Mouse (Mus musculus): ENCODE measurements around the gene Cyp4f17.
"Not testable (repeated sequence)": the region's sequence is repeated elsewhere in the genome, so short reads cannot be mapped to it uniquely, and the experiment has no call there.

Cyp4f17 gene

DNA sequence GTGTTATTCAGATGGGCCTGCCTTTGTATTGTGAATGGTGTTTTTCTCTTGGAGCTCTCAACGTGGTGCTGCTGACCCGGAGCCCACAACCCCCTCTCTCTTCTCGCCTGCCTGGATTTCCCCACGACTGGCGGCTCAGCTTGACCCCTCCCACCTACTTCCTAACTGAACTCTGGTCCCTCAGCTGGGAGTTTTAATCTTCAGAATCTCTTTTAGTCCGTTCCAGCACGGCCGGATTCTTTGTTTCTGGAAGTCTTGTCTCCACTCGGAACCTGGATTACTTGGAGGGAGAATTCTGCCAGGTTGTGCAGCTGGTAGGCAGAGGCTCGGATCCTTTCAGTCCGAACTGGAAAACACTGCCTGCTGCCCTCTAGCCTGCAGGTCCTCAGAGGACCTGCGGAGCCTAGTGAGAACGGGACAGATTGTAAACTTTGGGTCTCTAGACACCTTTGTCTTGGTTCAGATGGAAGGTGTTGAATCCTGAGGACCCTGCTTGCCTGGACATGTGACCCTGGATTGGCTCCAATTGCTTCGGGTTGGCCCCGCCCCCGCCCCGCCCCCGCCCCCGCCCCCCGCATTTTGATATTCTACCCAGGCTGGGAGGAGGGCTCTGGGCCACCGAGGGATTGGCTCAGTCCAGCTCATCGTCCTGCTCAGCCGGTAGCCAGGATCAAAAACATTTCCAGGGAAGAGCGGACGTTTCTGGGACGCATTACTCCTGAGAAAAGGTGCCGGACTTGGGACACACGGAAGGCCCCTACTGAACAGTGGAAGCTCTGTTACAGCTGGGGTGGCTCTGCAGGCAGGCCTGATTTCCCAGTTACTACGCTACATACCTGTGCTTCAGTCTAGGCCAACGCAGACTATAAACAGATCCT is at the start of gene Cyp4f17:
TSS of gene Cyp4f17 (plus strand) at position 200 of the 878 bp plus-strand sequence.
- no peak for DNase-seq (ENCODE audit: extremely low read depth, low read depth, low spot score)

DNA sequence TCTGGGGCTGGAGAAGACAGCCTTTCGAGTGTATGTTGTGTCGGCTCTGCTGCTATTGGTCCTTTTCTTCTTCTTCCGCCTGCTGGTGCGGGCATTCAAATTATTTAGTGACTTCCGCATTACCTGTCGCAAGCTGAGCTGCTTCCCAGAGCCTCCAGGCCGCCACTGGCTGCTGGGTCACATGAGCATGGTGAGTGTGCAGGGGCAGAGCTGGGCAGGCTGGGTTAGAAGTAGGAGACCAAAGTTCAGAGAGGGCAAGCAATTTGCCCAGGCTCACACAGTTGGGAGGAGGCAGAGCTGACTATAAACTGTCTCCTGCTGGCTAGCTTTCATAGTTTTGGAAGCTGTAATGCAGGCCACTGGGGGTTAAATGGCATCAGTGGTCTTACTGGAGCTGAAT is 37.4 kb upstream of the Cyp4f17 start:
- DNase-seq (ENCODE audit: extremely low read depth, low read depth, low spot score): no peak

DNA sequence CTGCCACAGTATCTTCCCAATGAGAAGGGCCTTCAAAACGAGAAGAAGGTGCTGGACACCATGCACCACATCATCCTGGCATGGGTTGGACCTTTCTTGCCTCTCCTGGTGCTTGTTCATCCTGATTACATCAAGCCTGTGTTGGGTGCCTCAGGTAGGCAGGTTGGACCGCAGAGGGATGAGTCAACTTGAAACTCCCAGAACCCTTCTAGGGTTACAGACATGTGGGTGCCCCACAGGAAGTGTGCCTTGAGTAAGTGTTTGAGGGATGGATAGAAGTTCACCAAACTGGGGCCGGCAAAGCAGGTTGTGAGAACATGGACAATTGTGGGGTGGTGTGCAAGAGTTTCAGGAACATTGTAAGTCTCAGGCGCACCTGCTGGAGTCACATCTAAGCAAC is 35.1 kb upstream of the Cyp4f17 start:
- DNase-seq (ENCODE audit: extremely low read depth, low read depth, low spot score): no peak

DNA sequence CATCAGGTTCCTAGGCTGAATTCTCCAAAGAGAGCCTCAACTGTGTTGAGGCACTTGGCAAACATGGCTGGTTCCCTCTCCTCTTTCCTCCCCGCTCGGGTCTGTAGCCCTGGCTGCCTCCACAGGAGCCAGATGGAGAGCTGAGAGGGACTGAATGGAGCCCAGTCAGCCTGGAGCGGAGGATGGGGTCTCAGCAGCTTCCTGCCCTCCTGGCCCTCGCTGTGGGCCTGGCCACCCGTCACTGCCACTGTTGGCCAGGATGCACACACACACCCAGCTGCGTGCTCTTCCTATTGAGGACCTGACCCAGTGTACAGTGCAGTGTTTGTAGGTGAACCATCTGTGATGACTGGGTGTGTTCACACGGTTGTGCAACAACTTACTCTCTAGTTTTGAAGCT is 33.7 kb upstream of the Cyp4f17 start:
- DNase-seq (ENCODE audit: extremely low read depth, low read depth, low spot score): no peak

DNA sequence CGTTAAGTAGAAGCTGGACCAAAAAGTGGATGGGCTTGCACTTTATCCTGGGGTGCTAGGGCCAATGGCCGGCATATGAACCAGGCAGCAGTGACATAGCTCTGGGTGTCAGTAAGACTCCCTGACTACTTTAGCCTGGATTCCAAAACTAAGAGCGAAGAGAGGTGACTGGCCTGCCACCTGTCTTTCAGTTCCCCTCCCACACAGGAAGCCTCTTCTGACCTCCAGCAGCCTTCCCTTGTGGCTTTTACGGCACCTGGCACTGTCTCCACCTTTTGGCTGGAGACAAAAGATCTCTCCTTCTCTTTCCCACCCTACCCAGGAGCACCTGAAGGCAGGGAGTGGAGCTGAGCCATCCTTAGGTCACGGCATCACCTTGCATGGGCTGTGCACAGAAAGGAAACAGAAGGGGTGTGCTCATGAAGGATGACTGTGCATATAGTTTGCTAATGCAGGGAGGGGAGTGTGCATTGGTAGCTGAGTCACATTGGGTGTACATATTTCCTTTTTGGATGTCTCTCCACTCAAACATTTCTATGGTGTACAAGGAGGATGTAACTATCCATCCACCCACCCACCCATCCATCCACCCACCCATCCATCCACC is 30.8 kb upstream of the Cyp4f17 start:
- DNase-seq (ENCODE audit: extremely low read depth, low read depth, low spot score): no peak

DNA sequence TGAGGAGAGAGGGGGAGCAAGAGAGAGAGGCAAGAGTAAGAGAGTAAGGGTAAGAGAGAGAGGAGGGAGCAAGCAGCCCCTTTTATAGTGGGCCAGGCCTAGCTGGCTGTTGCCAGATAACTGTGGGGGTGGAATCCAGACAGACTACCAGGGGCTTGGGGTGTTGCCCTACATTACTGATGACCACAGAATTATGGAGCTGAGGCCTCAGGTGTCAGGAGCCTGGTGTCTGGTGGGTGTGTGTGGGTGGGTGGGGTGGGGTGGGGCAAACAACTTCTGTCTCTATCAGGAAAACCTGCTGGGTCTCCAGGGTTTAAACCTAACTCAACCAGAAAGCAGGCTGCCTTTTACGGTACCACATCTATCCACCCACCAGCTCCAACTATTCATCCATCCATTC is 28.6 kb upstream of the Cyp4f17 start:
- DNase-seq (ENCODE audit: extremely low read depth, low read depth, low spot score): no peak

DNA sequence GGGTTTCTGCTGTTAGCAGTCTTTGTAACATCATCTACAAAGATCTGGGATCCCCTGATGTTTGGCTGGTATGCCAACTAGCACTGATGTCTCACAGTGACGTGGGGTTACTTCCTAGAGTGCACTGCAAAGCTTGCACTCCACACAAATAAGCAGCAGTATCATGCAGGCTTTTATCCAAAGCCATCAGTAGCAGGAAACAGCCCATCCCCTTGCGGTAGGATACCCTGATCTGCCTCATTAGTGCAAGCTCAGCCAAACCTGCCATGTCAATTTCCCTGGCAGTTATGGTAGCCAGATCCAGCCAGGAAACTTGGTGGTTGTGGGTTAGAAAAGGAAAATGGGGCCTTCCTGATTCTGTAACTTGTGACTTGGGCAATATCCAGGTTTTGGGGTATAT is 27.1 kb upstream of the Cyp4f17 start:
- no peak for DNase-seq (ENCODE audit: extremely low read depth, low read depth, low spot score)

DNA sequence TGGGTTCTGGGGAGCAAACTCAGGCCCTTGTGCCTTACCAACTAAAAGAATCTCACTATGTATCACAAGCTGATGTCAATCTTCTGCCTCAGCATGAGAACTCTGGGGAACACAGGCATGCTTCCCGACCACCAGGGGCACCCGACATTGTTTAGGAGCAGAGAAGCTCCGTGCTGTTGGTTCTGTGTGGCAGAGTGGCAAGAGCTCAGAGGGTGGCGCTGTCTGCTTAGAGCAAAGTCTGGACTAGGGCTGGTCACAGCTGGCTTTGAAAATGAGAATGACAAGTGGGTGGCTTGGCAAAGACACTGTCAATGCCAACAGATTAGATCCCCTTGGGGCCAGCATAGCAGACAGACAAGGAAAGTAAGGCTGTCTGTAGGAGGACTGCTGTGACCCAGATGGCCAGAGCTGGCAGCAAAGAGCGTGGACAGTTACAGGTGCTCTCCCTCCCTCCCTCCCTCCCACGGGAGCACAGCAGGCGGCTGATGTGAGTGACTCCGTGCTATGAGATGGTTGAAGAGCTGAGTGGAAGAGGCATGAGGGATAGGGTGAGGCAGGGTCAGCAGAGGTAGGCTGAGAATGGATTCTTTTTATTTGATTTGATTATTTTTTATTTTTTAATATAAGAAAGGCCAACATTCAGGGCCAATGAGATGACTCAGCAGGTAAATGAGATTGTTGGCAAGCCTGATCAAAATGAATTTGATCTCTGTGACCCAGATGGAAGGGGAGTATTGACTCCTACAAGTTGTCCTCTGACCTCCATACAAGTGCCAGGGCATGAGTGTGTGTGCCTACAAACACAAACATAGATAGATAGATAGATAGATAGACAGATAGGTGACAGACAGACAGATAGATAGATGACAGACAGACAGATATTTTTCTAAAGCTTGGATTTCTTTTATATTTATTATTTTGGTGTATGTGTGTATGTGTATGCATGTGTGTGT is 26.0 kb upstream of the Cyp4f17 start:
- peak; percentile 30 for DNase-seq (ENCODE audit: extremely low read depth, low read depth, low spot score)

DNA sequence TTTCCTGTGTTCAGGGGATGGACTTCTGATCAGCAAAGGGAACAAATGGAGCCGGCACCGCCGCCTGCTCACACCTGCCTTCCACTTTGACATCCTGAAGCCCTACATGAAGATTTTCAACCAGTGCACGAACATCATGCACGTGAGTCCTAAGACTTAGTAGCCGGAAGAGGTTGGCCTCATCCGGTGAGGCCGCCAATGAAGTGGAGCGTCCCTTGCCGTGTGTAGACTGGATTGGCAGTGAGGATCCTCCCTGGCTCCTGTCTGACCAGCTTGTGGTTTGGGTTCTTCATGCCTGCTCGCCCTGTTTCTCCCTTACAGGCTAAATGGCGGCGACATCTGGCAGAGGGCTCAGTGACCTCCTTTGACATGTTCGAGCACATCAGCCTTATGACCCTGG is 24.1 kb upstream of the Cyp4f17 start:
- DNase-seq (ENCODE audit: extremely low read depth, low read depth, low spot score): no peak

DNA sequence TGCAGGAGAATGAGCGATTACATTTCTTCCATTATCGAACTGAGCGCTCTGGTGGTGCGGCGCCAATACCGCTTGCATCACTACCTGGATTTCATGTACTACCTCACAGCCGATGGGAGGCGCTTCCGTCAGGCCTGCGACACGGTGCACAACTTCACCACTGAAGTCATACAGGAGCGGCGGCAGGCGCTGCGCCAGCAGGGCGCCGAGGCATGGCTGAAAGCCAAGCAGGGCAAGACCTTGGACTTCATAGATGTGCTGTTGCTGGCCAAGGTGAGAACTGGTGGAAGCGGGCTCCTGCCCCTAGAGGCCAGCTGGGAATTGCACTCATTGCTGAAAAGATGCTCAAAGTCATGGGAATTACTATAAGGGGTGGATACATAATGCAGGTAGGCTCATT is 22.6 kb upstream of the Cyp4f17 start:
- peak; percentile 43 for DNase-seq (ENCODE audit: extremely low read depth, low read depth, low spot score)

DNA sequence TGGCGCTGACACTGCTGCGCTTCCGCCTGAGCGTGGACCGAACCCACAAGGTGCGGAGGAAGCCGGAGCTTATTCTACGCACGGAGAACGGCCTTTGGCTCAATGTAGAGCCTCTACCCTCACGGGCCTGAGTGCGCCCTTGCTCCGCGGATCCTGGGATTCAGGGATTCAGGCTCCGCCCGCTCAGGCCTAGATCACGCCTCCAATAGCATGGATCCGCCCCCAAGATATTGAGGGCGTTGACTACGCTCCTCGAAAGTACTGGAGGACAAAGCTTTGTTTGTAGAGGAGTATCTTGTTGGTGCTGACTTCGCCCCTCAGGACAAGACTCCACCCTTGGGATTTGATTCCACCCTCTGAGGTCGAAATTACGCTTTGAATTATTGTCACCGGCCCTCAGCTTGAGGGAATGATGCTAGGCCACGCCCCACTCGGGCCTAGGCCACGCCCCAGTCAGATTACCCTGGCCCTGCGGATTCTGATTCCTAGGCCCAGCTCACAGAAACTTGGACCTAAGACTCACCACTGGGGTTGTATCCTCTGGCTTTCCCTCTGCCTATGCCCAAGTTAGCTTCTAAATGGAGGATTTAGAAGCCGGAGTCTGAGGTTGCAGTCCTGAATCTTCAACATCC is 13.4 kb upstream of the Cyp4f17 start:
- no peak for DNase-seq (ENCODE audit: extremely low read depth, low read depth, low spot score)

DNA sequence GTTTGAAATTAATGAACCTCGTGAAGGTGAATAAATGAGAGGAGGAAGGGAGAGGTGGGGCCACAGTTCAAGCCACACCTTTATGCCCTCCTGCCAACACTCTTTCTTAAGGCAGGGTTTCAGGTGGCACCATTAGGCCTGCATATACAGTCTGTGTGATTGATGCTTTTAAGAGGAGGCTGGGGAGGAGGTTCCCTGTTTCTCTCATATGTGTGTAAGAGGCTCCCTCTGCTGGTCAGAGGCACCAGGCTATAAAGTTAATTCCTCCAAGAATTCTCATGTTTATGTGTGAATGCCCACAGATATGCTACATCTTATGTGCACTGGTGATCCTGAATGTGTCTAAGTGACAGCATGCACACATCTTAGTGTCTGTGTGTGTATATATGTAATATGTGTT is 11.2 kb upstream of the Cyp4f17 start:
- DNase-seq (ENCODE audit: extremely low read depth, low read depth, low spot score): no peak

DNA sequence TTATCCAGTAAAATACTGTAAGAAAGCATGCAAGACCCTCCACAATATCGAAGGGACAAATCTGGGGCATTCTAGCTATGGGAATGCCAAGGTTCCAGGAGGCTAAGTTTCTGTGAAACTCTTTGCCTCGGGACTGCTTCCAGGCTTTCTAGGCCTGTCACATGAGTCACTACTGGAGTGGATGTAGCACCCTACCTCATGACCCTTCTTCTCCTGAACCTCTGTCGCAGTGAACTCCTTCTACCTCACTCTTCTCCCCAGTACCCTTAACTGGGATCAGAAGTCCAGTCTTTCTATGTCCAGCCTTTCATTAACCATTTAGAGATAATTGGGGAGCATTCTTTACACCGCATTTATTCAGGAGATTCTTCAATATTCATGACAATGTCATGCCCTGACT is 5.3 kb upstream of the Cyp4f17 start:
- not testable (repeated sequence) for DNase-seq (ENCODE audit: extremely low read depth, low read depth, low spot score)

DNA sequence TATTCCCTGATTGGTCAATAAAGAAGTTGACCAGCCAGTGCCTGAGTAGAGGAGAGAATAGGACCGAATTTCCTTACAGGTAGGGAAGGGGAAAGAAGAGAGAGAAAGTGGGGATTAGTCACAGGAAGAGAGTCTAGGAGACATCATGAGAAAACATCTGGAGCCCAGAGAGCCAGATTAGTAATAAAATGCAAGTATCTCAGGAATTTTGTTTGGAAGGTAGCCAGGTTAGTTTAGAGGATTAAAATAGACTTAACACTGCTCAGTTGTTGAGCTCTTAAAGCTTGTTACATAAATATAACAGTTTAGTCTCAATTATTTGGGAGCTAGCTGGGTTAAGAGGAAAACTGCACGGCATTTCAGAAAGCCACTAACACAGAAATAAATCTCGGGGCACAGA is 4.8 kb upstream of the Cyp4f17 start:
- DNase-seq (ENCODE audit: extremely low read depth, low read depth, low spot score): no peak

DNA sequence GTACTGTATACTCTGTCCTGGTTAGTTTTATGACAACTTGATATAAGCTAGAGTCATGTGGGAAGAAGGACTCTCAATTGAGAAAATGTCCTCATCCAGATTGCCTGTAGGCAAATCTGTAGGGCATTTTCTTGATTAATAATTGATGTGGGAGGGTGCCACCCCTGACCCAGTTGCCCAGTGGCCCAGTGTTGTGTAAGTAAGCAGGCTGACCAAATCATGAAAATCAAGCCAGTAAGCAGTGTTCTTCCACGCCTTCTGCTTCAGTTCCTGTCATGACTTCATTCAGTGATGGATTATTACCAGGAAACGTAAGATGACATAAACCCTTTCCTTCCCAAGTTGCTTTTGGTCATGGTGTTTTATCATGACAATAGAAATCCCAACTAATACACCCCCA is 2.7 kb upstream of the Cyp4f17 start:
- no peak for DNase-seq (ENCODE audit: extremely low read depth, low read depth, low spot score)

DNA sequence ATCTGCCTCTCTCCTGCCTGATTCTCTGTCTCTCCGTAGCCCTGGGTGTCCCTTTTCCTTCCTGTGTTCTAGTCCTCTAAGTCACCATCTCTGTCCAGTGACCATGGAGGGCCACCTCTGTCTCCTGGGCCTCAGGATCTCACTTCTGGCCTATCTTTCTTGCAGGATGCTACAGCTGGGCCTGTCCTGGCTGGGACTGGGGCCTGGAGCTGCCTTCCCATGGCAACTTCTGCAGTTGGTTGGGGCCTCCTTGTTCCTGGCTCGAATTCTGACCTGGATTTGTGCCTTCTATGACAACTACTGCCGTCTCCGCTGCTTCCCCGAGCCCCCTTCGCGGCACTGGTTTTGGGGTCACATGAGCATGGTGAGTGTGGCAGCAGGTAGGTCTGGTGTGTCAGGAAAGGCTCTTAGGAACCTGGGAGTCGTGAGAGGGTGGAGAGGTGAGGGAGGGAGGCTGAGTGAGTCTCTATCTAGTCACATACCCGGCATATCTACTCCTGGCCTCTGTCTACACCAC is 937 bp downstream of the Cyp4f17 start:
- no peak for DNase-seq (ENCODE audit: extremely low read depth, low read depth, low spot score)

DNA sequence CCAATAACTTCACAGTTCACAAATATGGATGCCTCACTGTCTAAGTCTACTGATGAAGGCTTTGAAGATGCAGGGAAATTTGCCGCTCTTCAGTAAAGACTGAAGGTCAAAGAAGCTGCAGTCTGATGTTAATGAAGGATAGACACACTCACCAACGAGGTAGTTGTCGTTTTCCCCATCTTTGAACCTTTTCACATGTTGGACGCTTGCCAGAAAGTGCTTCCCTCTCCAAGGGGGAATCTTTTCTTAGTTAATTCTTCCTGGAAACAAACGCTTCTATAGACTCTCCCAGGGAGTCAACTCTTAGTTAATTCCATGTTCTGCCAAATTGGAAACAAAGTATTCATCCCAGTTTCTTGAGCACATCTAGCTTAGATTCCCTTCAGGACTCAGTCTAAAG is 10.3 kb downstream of the Cyp4f17 start:
- DNase-seq (ENCODE audit: extremely low read depth, low read depth, low spot score): no peak

DNA sequence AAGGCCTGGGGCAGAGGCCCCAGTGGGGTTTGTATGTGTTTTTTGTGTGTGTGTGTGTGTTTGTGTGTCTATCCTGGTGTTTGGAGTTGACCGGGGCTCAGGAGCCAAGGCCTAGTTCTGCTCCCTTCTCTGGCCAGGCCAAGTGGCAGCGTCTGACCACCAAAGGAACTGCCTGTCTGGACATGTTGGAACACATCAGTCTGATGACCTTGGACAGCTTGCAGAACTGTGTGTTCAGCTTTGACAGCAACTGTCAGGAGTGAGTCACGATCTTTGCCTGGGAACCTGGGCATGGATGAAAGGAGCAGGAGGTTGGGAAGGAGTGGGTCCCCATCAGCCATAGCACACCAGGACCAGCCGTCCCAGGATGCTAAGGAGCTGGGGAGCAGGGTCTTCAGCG is 16.1 kb downstream of the Cyp4f17 start:
- no peak for DNase-seq (ENCODE audit: extremely low read depth, low read depth, low spot score)

DNA sequence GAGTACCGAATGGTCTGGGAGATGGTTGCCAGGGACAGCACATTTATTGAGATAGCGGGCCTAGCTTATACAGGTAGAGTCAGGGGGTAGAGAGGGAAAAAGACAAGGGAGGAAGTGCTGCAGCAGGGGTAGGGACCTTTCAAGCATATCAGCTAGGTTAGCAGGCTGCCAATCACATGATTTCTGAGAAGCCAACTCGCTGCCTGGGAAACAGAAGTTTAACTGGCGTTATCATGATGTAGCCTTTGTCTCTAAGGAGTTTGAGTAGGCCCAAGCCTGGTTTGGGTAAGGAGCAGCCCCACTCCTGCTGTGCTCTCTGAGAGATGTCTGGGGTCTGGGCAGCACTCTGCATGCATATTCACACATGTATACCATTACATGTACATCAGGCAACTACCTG is 16.5 kb downstream of the Cyp4f17 start:
- no peak for DNase-seq (ENCODE audit: extremely low read depth, low read depth, low spot score)

DNA sequence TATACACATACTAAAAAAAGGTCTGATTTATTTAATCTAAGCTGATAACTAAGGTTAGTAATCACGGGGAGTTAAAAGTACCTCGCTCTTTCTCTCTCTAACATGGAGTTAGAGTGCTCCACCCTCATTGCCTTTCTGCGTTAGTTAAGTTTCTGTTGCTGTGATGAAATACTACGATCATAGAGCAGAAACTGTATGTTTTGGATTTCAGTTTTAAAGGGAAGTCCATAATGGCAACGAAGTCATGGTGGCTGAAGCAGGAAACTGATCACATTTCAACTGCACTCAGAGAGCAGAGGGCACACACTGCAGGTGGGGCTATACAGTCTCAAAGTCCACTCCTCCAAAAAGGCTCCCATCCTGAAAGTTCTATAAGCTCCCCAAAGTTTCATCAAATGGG is 17.0 kb downstream of the Cyp4f17 start:
- DNase-seq (ENCODE audit: extremely low read depth, low read depth, low spot score): no peak

DNA sequence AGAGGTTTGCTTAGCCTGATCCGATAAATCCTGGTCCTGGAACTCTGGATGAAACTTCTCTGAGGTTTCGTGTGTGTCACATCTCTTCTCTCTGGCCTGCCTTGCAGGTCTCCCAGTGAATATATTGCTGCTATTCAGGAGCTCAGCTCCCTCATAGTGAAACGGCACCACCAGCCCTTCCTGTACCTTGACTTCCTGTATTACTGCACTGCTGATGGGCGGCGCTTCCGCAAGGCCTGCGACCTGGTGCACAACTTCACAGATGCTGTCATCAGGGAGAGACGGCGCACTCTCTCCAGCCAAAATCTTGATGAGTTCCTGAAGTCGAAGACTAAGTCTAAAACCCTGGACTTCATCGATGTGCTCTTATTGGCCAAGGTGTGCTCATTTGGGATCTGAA is 18.0 kb downstream of the Cyp4f17 start:
- DNase-seq (ENCODE audit: extremely low read depth, low read depth, low spot score): no peak

Data from fat pad, adult 2 months (tissue).